Mouse (Mus musculus) gastrocnemius, adult 8-10 months (tissue): ENCODE data around the gene Wscd1. TPM values are rescaled to one million over a fixed set of nuclear protein-coding genes. Genes with fewer than 3 reads are reported as not detected.

Experiments
- DNase-seq, 2 experiments: peaks; one replicate each; pipeline ENCODE4 v3.0.0; 2022; ENCODE audit warnings: low spot score in 2 of 2
- total RNA-seq, 4 experiments: library from RNA; stranded (reverse); gene quantifications; 2 replicates each; pipeline ENCODE4 v1.2.4; 2022

Wscd1 gene
- total RNA-seq, 4 experiments from 2014 or later, result 1.2 to 2.4 (median 2.2) TPM

DNA sequence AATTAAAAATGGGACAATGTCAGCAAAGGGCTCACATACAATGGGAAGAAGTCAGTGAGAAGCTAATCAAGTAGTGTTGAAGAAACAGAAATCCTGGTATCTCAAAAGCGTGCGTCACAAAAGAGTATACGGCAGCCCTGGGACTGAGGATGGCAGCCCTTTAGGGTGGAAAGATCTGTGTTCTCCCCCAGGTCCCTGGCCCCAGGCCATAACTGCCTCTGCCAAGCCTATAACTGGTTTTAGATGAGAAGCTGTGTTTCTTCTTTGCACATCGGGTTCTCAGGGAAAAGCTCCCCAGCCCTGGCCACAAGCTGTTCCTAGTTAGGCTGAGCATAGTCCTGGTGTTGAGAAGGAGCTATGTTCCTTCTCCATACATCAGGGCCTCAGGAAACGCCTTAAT, 72.3 kb downstream of the Wscd1 start:
- no peak for DNase-seq

DNA sequence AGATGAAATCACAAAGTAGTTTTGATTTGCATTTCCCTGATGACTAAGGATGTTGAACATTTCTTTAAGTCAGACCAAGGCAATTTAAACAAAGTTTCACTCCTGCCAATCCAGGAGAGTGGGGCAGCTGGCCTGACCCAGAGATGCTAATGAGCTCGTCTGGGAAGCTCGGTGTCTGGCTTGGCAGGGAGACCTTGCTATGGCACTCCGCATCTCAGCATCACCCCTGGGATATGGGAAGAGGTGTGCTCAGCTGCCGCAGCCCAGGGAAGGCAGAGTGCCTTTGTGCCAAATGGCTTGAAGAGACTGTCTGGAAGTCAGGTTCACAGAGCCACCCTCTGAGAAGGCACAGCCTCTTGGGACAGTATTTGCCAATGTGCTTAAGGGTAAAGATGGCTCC, 75.3 kb downstream of the Wscd1 start:
- DNase-seq, result no peak
